Mouse (Mus musculus) kidney, postnatal 25 days (tissue): Measurements from ENCODE around the gene Msi2.
A peak's percentile ranks its signal among the peaks of the same experiment; 100 is the strongest.

ENCODE experiments used
- DNase-seq, 2 experiments: peaks; one replicate each; pipeline ENCODE4 v3.0.0; 2021; ENCODE audit warnings: mixed read lengths in 2 of 2

Msi2 gene

DNA sequence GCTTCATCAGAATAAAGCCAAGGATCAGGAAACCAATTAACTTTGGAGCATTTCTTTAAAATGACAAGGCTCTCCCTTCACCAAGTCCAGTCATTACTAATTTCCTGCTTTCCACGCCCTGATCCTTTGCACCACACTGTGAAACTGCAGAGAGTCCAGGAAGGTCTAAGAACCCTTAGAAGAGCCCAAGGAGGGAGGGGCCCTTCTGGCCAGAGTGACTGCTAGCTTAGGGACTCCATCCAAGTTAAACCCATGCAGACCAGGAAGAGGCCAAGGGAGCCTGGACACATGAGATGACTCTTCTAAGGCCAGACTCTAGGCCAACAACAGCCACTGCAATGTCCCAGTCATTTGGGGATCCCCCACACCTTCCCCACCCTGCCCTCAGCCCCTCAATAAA, 83.7 kb downstream of the Msi2 start:
- peak in 1 of 2 experiments; percentile 53 for DNase-seq

DNA sequence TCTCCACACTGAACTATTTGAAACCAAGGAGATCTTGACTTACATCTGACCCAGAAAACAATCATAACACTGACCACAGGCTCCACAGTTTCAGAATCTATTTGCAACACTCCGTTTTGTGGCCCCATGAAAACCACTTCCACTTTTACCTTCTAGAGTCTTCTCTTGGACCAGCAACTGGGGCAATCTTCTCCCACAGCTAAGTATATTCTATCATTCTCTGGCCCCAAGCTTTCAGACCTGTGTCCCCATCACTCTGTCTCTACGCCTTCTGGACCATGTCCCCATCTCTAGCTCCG, 86.4 kb downstream of the Msi2 start:
- no peak for DNase-seq

DNA sequence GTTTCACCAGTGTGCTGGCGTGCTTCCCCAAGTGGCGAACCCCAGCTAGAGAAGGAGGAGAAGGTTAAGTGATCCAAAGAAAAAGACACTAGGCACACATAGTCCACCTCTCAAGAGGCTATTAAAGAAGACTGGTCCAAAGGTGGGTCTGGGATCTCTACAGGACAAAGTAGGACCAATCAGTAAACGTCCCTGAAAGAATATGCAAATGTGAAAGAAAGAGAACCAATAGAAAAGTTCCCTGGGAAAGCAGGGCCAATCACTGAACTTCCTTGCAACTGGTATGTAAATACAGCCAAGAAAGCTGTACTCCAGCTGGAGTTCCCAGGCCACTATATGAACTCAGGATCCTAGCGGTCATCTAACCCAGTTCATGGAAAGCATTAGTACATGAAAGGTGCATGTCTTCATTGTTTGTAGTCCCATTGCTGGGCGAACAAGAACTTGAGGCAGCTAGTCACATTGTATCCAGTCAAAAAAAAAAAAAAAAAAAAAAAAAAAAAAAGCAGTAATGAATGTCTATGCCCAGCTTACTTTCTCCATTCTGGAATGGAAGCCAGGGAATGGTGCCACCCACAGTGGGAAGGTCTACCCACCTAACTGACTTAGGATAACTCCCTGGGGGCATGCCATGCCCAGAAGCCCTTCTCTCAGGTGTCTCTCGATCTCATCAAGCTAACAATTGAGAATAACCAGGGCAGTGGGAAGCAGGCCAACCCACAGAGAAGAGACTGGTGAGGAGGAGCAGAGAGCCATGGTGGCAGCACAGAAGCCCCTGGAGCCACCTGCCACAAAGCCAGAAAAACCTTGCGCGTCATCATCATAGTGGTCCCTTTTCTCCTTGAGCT, 87.0 kb downstream of the Msi2 start:
- DNase-seq: no peak

DNA sequence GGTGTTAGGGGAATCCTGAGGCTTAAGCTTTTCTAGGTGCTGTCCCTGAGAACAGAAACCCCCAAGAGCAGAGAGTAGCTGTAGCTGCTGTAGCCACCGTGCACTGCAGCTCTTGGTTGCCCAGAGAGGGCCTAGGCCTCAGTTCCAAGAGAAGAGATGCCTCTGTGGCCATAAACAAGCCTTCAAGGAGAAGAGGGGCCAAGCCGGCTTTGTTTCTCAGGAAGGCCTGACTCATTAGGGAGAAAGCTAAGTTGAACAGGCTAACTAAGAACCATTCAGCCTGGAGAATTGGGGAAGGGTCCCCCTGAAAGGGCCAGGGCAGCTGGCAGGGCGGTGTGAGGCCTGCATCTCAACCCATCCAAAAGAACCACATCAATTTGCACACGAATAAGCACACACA, 88.7 kb downstream of the Msi2 start:
- DNase-seq: no peak

DNA sequence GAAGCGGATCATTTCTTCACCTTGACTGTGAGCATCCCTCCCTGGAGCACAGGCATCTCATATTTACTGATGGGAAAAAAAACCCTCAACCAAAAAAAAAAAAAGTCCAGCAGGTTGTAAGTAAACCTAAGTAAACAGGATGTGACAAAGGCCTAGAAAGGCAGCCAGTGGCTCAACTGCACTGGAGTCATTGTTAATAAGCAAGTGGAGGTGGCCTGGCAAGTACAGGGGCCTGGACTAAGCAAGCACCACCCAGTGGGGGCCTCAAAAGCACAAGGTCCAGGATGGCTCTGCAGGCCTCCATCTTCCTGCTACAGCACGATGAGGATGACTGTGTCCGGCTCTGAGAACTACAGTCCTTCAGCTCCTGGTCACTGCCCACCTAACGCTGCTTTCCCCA, 89.1 kb downstream of the Msi2 start:
- peak in 1 of 2 experiments; percentile 52 for DNase-seq

DNA sequence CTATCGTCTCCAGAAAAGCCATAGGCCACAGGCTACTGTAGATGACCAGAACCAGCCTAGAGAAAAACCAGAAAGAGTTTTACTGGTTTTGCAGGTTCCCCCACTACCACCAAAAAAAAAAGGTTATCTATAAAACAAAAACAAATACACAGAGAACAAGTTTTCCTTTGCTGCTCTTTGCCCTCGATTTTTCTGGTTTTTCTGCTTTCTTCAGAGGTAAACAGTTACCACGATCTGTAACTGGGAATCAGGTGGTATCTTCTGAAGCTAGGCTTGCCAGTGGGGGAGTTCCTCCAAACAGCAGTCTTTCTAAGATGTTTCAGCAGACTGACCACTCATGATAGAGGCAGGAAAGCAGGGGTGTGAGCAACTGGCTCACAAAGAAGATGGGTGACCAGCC, 89.6 kb downstream of the Msi2 start:
- no peak for DNase-seq

DNA sequence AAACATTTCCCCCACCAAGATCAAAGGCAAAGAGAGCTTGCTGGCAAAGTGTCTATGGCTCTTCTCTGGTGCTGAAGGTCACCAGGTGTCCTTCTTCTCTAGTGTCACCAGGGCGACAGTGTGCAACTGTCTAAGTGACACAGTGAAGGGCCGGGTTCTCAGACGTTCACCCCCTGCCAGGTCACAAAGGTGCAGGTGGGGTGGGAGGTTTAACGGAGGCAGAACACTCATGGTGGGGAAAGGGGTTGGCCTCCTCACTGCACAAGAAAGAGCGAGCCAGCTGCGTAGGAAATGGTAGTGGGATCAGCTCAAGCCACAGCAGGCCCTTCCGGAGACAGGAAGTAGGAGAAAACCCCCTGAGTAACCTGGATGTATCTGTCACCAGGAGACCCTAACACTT, 91.0 kb downstream of the Msi2 start:
- DNase-seq: no peak

DNA sequence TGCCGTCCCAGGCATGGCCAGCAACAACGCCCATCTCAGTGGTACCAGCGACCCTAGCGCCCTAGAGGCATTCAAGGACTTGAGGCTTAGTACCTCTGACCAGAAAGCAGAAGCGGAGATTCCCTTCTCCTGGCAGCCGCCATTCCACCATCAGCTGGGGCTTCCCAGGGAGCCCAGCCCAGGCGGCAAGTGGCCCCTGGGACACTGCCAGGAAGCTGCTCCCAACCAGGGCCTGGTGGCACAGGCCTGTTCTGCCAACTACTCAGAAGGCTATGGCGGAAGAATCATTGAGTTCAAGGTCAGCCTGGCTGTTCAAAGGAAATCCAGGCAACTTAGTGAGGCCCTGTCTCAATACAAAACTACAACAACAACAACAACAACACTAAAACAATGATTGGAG, 91.7 kb downstream of the Msi2 start:
- peak; percentile 69 to 87 for DNase-seq

DNA sequence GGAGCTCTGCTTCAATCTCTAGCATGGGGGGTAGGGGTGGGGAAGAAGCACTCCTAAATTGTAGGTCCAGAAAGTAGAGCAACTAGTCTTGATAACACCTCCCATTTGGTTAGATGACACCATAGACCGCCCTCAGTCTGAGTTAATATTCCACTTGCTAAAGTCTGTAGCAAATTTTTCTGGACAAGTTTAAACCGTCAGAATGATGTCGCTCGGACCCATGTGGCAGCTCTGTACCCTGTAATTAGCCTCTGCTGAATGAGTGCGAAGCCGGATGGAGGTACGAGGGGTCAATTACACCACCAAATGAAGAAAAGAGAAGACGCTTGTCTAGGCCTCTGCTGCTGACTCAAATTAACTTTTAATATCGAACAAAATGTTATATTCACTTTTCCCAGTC, 92.3 kb downstream of the Msi2 start:
- DNase-seq: peak in 1 of 2 experiments; percentile 54

DNA sequence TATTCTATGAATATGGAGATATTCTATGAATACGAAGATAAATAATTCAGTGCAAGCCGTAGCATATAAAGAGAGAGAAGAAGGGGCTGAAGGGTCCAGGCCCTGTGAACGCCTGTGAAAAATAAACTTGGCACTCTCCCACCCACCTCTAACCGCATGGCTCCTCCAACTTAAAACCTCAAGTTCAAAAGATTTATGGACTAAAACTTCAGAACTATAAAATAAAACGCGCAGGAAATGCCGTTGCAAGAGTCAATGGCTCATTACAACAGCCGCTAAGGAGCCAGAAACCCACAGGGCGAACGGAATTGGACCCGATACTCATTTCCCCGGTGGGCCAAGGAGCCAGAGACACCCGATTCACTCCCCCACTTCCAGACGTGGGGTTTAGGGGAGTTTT, 93.2 kb downstream of the Msi2 start:
- no peak for DNase-seq

DNA sequence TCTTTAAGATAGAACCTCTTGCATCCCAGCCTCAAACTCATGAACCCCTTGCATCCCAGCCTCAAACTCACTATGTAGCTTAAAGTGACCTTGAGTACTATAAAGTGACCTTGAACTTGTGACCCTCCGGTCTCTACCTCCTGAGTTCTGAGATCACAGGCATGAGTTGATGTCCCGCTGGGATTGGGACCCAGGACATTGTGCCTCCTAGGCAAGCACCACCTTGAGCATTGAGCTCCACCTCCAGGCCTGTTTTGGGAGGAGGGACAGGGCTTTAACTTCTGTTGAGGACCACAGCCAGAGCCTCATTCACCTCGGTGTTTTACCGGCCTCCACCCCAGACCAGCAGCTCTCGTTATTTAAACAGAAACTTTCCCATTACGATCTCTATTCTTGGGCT, 93.7 kb downstream of the Msi2 start:
- no peak for DNase-seq

DNA sequence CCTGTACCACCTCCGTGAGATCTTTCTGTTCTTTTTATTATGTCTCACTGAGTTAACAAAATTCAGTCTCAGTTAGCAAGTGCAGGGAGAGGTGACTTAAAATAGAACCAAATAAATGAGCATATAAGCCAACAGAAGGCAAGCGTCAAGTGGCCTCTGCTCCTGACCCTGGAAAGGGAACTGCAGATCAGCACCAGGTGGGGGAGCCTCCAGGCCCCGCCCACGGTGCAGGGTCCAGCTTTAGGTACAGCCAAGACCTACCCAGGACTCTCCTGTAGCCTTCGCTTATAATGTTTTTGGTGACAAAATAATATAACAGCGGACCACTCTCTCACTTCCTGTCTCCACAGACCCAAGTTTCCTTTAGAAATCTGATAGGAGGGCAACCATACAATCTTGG, 94.6 kb downstream of the Msi2 start:
- DNase-seq: peak; percentile 68 to 89

DNA sequence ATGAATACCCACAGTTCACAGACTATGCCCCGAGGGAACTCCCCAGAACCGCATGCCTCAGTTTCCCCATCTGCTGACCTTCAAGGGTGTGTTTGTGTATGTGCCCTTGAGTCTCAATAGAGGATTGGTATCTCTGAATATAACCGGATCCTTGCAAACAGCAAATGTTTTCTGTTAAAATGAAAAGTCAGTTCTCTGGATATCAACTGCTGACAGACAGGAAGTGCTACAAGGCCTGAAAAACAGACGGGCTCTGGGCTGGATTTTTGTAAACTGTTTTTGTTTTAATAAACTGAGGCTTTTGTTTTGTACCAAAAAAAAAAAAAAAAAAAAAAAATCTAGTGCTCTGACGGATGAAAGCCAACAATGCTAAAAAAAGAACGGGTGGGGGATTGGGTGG, 95.8 kb downstream of the Msi2 start:
- DNase-seq: no peak

DNA sequence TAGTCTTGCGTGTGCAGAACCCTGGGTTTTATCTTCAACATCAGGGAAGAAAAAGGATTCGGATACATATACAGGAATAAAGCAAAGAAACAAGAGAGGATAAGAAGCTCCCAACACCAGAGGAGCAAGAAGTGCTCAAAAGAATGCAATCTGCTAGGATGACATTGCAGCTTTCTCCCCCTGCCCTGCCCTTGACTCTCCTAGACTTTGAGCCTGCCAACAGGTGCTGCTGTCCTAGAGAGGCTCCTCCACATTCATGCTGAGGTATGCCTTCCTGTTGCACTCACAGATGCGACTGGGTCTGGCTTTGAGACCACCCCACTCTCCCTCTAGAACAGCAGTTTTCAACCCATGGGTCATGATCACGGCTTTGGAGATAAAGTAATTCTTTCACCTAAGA, 96.5 kb downstream of the Msi2 start:
- DNase-seq: no peak

DNA sequence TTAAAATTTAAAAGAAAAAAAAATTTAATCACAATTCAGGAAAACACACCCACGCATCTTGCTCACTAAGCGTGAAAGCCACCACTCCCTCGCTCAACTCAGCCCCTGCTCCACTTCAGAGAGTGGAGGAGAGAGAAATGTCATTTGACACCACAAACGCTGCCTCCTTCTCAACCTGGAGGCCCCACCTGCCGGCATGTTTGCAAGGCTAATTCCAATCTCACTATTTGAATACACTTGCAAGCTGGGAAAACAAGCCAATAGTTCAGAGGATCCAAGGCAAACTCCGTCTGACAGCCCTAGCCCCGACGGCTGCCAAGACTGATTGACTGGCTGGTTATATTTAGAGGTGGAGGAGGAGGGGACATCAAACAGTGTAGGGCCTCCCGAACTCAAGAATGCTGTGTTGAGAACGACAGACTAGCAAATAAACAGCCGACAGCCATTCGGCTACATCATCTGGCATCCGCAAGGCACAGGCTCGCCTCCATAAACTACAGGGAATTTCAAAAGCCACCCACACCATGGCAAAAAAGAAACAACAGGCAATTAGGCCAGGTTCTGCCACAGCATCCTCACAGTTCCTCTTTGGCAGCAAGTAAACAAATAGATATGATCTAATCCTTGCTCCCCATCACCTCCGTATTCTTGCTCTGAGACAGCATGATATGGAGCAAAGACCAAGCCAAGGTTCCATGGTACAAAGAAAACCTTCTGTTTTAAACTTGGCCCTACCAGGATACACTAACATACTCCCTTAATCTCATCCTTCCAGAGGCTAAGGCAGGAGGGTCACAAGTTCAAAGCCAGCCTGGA, 97.9 kb downstream of the Msi2 start:
- peak; percentile 65 to 81 for DNase-seq

DNA sequence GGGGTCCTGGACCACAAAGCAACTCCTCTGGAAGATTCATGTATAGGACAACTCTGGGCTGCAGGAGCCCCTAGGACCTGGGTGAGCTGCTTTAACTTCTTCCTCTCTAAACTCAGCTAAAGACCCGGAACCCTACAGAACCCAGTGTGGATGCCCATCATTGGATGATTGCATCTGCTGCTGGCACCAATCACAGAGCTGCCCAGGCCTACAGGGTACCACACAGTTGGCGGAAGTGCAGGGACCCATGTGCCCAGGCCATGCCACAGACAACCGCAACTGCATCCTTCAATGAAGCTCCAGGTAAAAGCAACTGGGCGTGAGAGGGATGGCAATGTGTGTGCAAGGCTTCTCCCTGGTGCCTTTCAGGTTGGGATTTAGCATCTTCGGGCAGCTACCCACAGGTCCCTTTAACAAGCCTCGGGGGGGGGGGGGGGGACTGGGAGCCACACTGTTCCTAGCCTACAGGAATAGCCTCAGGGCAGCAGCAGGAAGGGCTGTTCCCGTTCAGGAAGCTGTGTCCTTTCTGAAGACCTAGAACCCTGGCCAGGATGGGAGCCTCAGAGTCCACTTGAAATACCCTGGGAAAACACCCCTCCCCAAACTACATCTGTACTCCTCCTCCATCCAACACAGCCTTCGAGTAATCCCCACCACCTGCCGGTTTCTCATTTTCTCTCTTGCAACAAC, 98.7 kb downstream of the Msi2 start:
- peak in 1 of 2 experiments; percentile 80 for DNase-seq

DNA sequence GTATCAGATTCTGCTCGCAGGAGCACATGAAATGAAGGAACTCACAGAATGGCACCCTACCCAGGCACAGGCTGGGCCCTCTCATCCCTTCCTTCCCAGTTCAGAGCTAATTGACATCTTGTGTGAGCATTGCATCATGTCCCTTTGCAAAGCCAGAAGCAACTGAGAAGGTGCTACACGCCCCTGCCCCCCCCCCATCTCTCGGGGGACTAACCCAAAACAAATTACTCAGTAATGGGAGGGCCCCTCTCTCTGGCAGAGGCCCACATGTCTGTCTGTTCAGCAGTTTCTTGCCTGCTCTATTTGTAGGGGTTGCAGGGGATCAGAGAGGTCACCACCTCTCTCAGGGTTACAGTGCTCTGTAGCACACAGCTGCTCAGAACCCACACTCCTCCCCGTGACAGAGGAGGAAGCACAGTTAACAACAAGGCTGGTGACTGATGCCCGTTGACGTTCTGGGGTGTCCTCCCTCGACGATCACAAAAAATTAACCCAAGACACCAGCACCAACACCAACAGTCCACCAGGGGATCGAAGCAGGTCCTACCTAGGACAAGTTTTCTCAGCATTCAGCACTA, 99.5 kb downstream of the Msi2 start:
- peak; percentile 64 to 86 for DNase-seq

DNA sequence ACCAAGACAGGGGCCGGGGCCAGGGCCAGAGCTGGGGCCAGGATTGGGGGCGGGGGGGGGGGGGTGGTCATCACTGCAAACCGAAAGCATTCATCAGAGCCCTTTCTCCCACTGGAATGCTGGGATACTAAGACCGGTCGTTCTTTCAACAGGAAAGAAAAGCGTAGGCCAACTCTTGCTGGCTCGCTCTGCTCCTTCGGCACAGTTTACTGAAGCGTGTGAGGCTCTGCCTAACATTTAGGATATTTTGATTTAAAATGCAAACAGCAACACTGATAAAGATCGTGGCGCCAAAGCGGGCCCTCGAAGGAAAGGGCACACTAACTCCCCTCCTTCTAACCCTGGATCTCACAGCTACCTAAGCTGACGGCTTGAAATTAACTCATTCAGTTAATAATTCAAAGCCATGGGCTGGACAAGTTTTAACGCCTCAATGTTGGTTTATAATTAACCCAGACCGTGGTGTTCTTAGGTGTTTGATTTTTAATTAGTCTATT, 100.3 kb downstream of the Msi2 start:
- DNase-seq: peak; percentile 64 to 85

DNA sequence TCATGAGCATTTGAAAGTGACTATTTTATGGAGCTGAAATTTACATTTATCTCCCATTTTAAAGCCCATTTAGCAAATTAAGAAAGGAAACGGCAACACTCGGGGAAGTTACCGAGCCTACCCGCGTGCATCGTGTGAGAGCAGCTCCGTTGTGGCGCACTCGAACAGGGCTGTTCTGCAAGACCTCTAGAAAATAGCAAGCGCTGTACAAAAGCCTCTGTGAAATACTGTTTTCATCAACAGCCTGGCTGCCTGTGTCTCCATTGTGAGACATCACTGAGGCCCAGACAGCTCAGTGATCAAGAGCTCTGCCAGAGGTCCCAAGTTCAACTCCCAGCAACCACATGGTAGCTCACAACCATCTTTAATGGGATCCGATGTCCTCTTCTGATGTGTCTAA, 100.9 kb downstream of the Msi2 start:
- DNase-seq: no peak

DNA sequence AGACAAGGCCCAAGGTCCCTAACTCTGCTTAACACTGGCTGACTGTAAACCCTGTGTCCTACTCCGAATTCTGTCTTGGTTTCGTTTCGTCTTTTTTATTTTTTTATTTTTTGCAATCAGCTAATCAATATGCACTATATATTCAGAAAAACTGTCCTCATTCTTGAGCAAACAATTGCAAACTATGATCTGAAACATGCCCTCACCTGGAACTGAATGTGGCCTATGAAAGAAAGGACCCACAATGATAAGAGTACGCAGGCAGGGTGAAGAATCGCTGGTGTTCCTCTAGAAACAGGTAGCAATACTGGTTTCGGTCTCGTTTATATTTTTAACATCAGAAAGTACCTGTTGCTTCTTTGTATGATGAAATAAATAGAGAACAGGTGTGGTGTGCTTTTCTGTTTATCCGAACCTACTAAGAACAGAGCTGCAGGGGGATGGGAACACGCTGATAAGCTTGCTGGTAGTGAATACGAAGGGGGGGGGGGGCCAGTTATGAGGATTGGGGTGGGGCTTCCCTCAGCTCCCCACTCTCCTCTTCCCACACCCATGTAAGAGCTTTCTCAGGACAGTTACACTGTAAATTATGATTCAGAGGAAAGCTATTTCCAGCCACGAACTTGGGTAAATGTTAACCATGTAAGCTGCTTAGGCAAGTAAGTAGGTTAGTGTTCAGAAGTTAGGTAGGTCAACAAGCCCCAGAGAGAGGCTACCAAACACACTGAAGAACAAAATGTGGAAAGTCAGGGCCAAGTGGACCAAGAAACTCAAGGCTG, 103.6 kb downstream of the Msi2 start:
- DNase-seq: peak in 1 of 2 experiments; percentile 51

DNA sequence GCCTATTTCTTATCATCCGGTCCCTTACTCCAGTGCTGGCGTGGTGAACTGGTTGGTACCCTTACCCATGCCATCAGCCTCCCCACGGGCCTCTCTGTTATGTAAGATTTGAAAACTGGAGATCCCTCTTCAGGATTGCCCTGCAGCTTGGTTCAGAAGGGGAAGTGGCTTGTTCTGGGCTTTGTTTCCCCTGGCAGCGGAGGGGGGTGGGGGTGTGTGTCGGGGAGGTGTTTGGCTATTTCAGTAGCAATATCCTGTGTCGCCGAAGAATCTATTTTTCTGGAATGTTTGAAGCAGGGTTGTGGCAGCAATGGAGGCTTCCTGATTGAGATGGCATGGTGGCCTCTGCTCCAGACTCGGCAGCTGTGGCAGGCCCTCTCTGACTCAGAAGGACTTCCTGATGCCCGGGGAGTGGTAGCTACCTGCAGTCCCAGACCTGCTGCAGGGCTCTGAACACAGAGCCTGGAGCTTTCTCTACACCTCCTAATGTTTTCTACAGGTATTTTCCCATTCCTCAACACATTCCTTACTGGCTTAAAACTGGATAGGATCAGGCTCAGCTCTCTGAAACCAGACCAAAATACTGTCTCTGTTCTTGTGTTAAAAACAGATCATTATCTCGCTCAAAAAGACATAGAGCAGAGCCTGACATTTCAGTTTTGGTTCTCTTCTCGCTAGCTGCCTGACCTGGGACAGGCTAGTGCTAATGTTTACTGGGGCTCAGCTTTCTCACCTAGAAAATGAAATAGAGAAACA, 104.4 kb downstream of the Msi2 start:
- DNase-seq: peak in 1 of 2 experiments; percentile 73

DNA sequence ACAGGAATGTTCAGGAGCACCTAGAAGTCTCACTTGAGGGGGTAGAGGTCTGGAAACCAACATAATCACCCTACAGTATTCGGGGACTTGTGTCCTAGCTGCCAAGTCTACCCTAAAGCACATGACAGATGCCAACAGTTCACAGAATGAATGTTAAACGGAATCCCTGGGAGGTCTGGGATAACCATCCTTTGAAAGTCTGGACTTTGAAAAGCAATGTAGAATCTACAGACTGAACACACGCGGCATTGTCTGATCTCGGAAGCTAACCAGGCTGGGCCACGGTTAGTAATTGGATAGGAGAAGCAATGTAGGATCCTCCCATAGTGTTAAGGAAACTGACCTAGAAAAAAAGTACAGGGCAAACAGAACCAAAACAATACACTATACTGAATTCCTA, 105.3 kb downstream of the Msi2 start:
- no peak for DNase-seq
